In the genomic region with DNA sequence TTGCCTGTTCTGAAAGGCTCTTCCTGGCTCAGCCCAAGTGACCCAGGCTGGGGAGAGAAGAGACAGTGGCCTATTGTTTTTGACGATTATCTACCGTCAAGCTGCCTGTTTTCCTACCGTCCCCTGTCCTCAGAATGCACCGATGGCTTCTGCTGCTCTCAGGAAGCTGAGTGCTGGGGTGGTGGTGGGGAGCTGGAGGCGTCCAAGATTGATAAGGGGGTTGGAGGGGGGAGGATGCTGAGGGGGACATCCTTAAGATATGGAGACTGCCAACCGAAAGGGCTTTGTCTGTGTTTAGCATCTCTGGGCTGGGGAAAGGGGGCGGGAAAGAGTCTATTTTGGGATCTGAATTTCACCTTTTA, we compare ENCODE assay signal across 10 mouse cellular contexts. TPM values are rescaled to one million over a fixed set of nuclear protein-coding genes. Genes with fewer than 3 reads are reported as not detected.
DNase-seq lines count a peak whose midpoint lies in the region; ATAC-seq lines count a peak whose summit lies in the region.
"Had no signal": no experiment of that assay in that cellular context is flagged by ENCODE, and none has a peak within 500 bp of the region (broad histone marks: within the 10 kb centered on the region; RNA-seq: fewer than 3 reads in every experiment).

No protein-coding gene starts in this region.

- intact Hi-C loops in heart, postnatal 14 days (cut with DNase I): no loop called here

- peak overlapping the region; percentile 98; the same call in 1 of the 2 replicates for H3K4me2 ChIP-seq in heart, embryonic 14.5 days (ENCODE audit: low read length)
- peak overlapping the region; percentile 92 for H3K4me2 ChIP-seq in hindbrain, embryonic 13.5 days
- peak overlapping the region; percentile 96 for H3K4me2 ChIP-seq in midbrain, embryonic 13.5 days (replicated peaks)
- H3K4me2 ChIP-seq: liver, embryonic 15.5 days had no signal

- H3K9ac ChIP-seq in heart, embryonic 14.5 days (ENCODE audit: low read length): no peak overlapping the region
- H3K9ac ChIP-seq in hindbrain, embryonic 13.5 days: peak overlapping the region; percentile 100
- H3K9ac ChIP-seq in midbrain, embryonic 13.5 days (replicated peaks): peak overlapping the region; percentile 100
- H3K9ac ChIP-seq: liver, embryonic 15.5 days had no signal

- peaks cover 21 to 29% of the 10 kb centered on the region in 2 experiments for H3K4me1 ChIP-seq in heart, embryonic 14.5 days (ENCODE audit: control insufficient read depth in 2 of 2, insufficient read depth in 2 of 2, low read length in 2 of 2)
- peaks cover 81% of the 10 kb centered on the region for H3K4me1 ChIP-seq in embryonic facial prominence, embryonic 10.5 days
- peaks cover 82% of the 10 kb centered on the region for H3K4me1 ChIP-seq in hindbrain, embryonic 13.5 days (replicated peaks)
- H3K4me1 ChIP-seq in midbrain, embryonic 13.5 days (replicated peaks): peaks cover 78% of the 10 kb centered on the region

- H3K27me3 ChIP-seq in heart, embryonic 14.5 days (ENCODE audit: control insufficient read depth, insufficient read depth, low read length): peaks cover 23% of the 10 kb centered on the region
- H3K27me3 ChIP-seq in embryonic facial prominence, embryonic 10.5 days (replicated peaks; ENCODE audit: low read depth, poor library complexity, severe bottlenecking): peaks cover 22% of the 10 kb centered on the region
- no peaks in the 10 kb centered on the region for H3K27me3 ChIP-seq in hindbrain, embryonic 13.5 days
- no peaks in the 10 kb centered on the region for H3K27me3 ChIP-seq in midbrain, embryonic 13.5 days

- no peak for ATAC-seq in heart, embryonic 14.5 days (ENCODE audit: insufficient number of reproducible peaks, insufficient read depth, low FRiP score, low read depth)
- no peak for ATAC-seq in hindbrain, embryonic 13.5 days (ENCODE audit: low FRiP score)
- no peak for ATAC-seq in midbrain, embryonic 13.5 days

- 28% methylated on average over 7 of the region's 7 CpGs for WGBS in heart, embryonic 14.5 days
- WGBS in embryonic facial prominence, embryonic 10.5 days: 14% methylated on average over 7 of the region's 7 CpGs
- 4% methylated on average over 7 of the region's 7 CpGs for WGBS in hindbrain, embryonic 13.5 days
- 1% methylated on average over 7 of the region's 7 CpGs for WGBS in midbrain, embryonic 13.5 days

- no peak for DNase-seq in heart, postnatal 14 days
- peak; percentile 20 for DNase-seq in embryonic facial prominence, embryonic 10.5 days (ENCODE audit: low spot score)
- no peak for DNase-seq in urinary bladder, adult 18-20 months (ENCODE audit: low spot score in 2 of 2)
- DNase-seq in left cerebral cortex, adult 18-20 months (ENCODE audit: low spot score in 2 of 2): no peak
- DNase-seq in kidney, adult 8-10 months: no peak
- DNase-seq: B cell, adult 2 months had no signal

- H3K4me3 ChIP-seq in heart, embryonic 14.5 days (ENCODE audit: control insufficient read depth in 1 of 2, insufficient read depth in 1 of 2, low read depth in 1 of 2, low read length in 2 of 2): no peak overlapping the region
- H3K4me3 ChIP-seq in embryonic facial prominence, embryonic 10.5 days: peak overlapping the region; percentile 97
- peak overlapping the region; percentile 96 for H3K4me3 ChIP-seq in hindbrain, embryonic 13.5 days
- H3K4me3 ChIP-seq in midbrain, embryonic 13.5 days (replicated peaks): peak overlapping the region; percentile 99
- H3K4me3 ChIP-seq: liver, embryonic 15.5 days had no signal

- no peaks in the 10 kb centered on the region for H3K9me3 ChIP-seq in heart, embryonic 14.5 days (ENCODE audit: control insufficient read depth, low read length)
- no peaks in the 10 kb centered on the region for H3K9me3 ChIP-seq in embryonic facial prominence, embryonic 10.5 days
- H3K9me3 ChIP-seq in hindbrain, embryonic 13.5 days: no peaks in the 10 kb centered on the region
- no peaks in the 10 kb centered on the region for H3K9me3 ChIP-seq in midbrain, embryonic 13.5 days
- H3K9me3 ChIP-seq: liver, embryonic 15.5 days had no signal

- no peak overlapping the region for H3K27ac ChIP-seq in heart, embryonic 14.5 days (replicated peaks in 1 of 2; ENCODE audit: control insufficient read depth in 1 of 2, insufficient read depth in 1 of 2, low read depth in 2 of 2, low read length in 2 of 2)
- peak overlapping the region; percentile 100 for H3K27ac ChIP-seq in embryonic facial prominence, embryonic 10.5 days (replicated peaks)
- peak overlapping the region; percentile 100 for H3K27ac ChIP-seq in hindbrain, embryonic 13.5 days
- peak overlapping the region; percentile 100 for H3K27ac ChIP-seq in midbrain, embryonic 13.5 days
- H3K27ac ChIP-seq: liver, embryonic 15.5 days had no signal

- H3K36me3 ChIP-seq in heart, embryonic 14.5 days (ENCODE audit: control insufficient read depth, insufficient read depth, low read length): no peaks in the 10 kb centered on the region
- H3K36me3 ChIP-seq in embryonic facial prominence, embryonic 10.5 days (replicated peaks): peaks cover 60% of the 10 kb centered on the region
- peaks cover 8% of the 10 kb centered on the region; the same call in 1 of the 2 replicates for H3K36me3 ChIP-seq in hindbrain, embryonic 13.5 days
- H3K36me3 ChIP-seq in midbrain, embryonic 13.5 days: peaks cover 7% of the 10 kb centered on the region
- H3K36me3 ChIP-seq: liver, embryonic 15.5 days had no signal

RNA-seq across cellular contexts. Expression of gene Msi1, which starts 2.5 kb away (rescaled TPM):
- polyA plus RNA-seq in heart, embryonic 14.5 days (2014; fragmentation: Nextera tagmentation; extraction: Ambion mirVana): 2.7 and 3.3 TPM in 2 replicates
- 1 to 10 TPM; 1.9 to 2.0 TPM for total RNA-seq in heart, postnatal 14 days (2021)
- polyA plus RNA-seq in embryonic facial prominence, embryonic 10.5 days (2016; fragmentation: Nextera tagmentation; extraction: Ambion mirVana): 86.3 and 111 TPM in 2 replicates
- 71.8 and 76.9 TPM in 2 replicates for polyA plus RNA-seq in hindbrain, embryonic 13.5 days (2015; fragmentation: Nextera tagmentation; extraction: Ambion mirVana)
- polyA plus RNA-seq in midbrain, embryonic 13.5 days (2015; fragmentation: Nextera tagmentation; extraction: Ambion mirVana): 112 and 133 TPM in 2 replicates
- 10 to 100 TPM; 48.8 to 49.1 TPM for total RNA-seq in left cerebral cortex, adult 18-20 months (2021)

RNA-seq across cellular contexts. Expression of gene Pla2g1b, which starts 34.2 kb away (rescaled TPM):
- polyA plus RNA-seq in heart, embryonic 14.5 days (2014; fragmentation: Nextera tagmentation; extraction: Ambion mirVana): not detected in 2 replicates
- total RNA-seq in heart, postnatal 14 days (2021): not detected
- polyA plus RNA-seq in embryonic facial prominence, embryonic 10.5 days (2016; fragmentation: Nextera tagmentation; extraction: Ambion mirVana): not detected in 2 replicates
- polyA plus RNA-seq in hindbrain, embryonic 13.5 days (2015; fragmentation: Nextera tagmentation; extraction: Ambion mirVana): not detected in 2 replicates
- not detected in 2 replicates for polyA plus RNA-seq in midbrain, embryonic 13.5 days (2015; fragmentation: Nextera tagmentation; extraction: Ambion mirVana)
- not detected for total RNA-seq in left cerebral cortex, adult 18-20 months (2021)
- polyA plus RNA-seq: liver, embryonic 15.5 days had no signal

RNA-seq across cellular contexts. Expression of gene Sirt4, which starts 52.6 kb away (rescaled TPM):
- polyA plus RNA-seq in heart, embryonic 14.5 days (2014; fragmentation: Nextera tagmentation; extraction: Ambion mirVana): 19.2 and 22.5 TPM in 2 replicates
- total RNA-seq in heart, postnatal 14 days (2021): 10 to 100 TPM; 17.9 to 18.7 TPM
- polyA plus RNA-seq in embryonic facial prominence, embryonic 10.5 days (2016; fragmentation: Nextera tagmentation; extraction: Ambion mirVana): 14.5 and 16.0 TPM in 2 replicates
- 30.0 TPM in 2 replicates for polyA plus RNA-seq in hindbrain, embryonic 13.5 days (2015; fragmentation: Nextera tagmentation; extraction: Ambion mirVana)
- 26.1 and 28.7 TPM in 2 replicates for polyA plus RNA-seq in midbrain, embryonic 13.5 days (2015; fragmentation: Nextera tagmentation; extraction: Ambion mirVana)
- 10 to 100 TPM; 37.1 to 37.8 TPM for total RNA-seq in left cerebral cortex, adult 18-20 months (2021)

Comparison
In these comparisons a context has a peak if more than half of its experiments do, and no peak if none do; other contexts are left out.
1. H3K27ac ChIP-seq: peak in embryonic facial prominence, embryonic 10.5 days (single experiment), hindbrain, embryonic 13.5 days (single experiment) and midbrain, embryonic 13.5 days (single experiment); none in heart, embryonic 14.5 days (0 of 2).
2. H3K4me3 ChIP-seq: peak in embryonic facial prominence, embryonic 10.5 days (single experiment), hindbrain, embryonic 13.5 days (single experiment) and midbrain, embryonic 13.5 days (single experiment); none in heart, embryonic 14.5 days (0 of 2).
3. RNA of gene Msi1, which starts 2.5 kb away (polyA plus RNA-seq): 112 to 133 TPM in midbrain, embryonic 13.5 days, 86.3 to 111 TPM in embryonic facial prominence, embryonic 10.5 days and 71.8 to 76.9 TPM in hindbrain, embryonic 13.5 days; 2.7 to 3.3 TPM in heart, embryonic 14.5 days; every median in the first group is over 10 times any median in the second.
4. Peak in every context shown above with its lines, with median percentiles within 50 percentile points of each other: H3K4me2 ChIP-seq.